Mouse (Mus musculus): ENCODE results near the gene Slc8b1. TPM values are rescaled to one million over a fixed set of nuclear protein-coding genes. Genes with fewer than 3 reads are reported as not detected.
"Not testable (repeated sequence)": the region's sequence is repeated elsewhere in the genome, so short reads cannot be mapped to it uniquely, and the experiment has no call there.

Gene Slc8b1
- polyA plus RNA-seq, 1 experiment: 19.6 TPM

DNA sequence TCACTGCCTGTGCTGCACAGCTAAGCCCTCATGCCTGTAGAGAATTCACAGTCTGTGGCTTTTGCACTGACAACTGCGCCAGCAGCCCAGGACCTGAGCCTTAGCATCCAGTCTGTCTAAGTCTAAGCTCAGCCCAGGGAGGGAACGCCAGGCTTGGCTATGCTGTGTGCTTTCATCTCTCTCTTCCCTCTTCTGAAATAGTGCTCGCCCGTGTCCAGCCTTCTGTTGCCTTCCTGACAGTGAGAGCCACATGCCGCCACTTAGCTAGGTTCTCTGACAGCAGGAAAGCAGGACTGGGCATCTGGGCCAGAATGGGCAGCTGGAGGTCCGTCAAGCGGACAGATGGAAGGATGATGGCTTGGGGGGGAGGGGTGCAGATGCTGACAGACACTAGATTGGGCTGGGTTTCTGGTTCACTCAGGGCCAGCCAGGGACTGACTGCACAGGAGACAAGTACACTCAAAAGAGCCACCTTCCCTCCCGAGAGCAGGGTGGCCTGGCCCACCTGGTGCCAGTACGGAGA, 17.0 kb upstream of the Slc8b1 start:
- H3K36me3 ChIP-seq (ENCODE audit: control insufficient read depth, insufficient read depth): no peaks in the 10 kb centered on the region
- H3K27me3 ChIP-seq (ENCODE audit: control insufficient read depth, insufficient read depth, insufficient read length): no peaks in the 10 kb centered on the region
- H3K79me2 ChIP-seq (ENCODE audit: control insufficient read depth, insufficient read depth): no peaks in the 10 kb centered on the region
- H3ac ChIP-seq (ENCODE audit: control insufficient read depth, insufficient read length): no peak overlapping the region
- no peak for TF ChIP-seq E2F4 (IDR thresholded peaks at IDR 0.05; ENCODE audit: insufficient read depth)
- TF ChIP-seq MYOG (IDR thresholded peaks at IDR 0.05; ENCODE audit: control insufficient read depth in 1 of 3, insufficient read depth in 1 of 3, insufficient read length in 2 of 3, low read depth in 2 of 3): no peak
- H3K4me2 ChIP-seq (ENCODE audit: low read depth): no peak overlapping the region
- H3K4me3 ChIP-seq: no peak overlapping the region

DNA sequence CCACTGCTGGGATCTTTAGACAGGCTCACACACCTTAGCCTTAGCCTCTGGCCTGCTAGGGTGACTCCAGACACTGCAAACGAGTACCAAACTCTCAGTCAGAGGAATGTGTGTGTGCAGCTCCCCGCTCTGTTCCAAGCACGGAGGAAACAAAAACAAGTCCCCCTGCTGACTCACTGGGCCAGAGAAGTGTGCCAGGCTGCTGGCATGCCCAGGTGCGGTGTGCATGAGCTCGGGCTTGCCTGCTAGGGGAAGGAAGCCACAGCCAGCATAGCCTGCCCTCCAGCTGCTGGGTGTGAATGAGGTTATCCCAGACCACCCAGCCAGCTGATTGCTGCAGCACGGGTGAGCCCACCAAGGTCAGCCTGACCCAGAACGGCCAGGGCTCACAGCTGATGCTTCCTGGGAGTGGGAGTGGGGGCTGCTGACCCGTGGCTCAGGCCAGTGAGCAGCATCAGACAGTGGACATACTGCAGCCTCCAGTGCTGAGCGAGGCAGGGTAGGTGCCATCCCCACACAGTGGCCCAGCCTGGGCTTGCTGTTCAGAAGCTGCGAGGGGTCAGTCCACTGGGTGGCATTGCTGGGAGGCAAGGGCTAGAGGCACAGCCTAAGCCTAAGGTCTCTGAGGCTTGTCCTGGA, 15.8 kb upstream of the Slc8b1 start:
- no peak for TF ChIP-seq TCF3 (IDR thresholded peaks at IDR 0.05; ENCODE audit: insufficient read length, low read depth)
- TF ChIP-seq MYOG (IDR thresholded peaks at IDR 0.05; ENCODE audit: control insufficient read depth in 1 of 3, insufficient read depth in 1 of 3, insufficient read length in 2 of 3, low read depth in 2 of 3): peak in 2 of 3 experiments; percentile 4 to 35
- no peak overlapping the region for H3K4me2 ChIP-seq (ENCODE audit: low read depth)
- peaks cover 8% of the 10 kb centered on the region for H3K79me2 ChIP-seq (ENCODE audit: control insufficient read depth, insufficient read depth)
- no peaks in the 10 kb centered on the region for H3K36me3 ChIP-seq (ENCODE audit: control insufficient read depth, insufficient read depth)
- no peaks in the 10 kb centered on the region for H3K27me3 ChIP-seq (ENCODE audit: control insufficient read depth, insufficient read depth, insufficient read length)
- no peak overlapping the region for H3ac ChIP-seq (ENCODE audit: control insufficient read depth, insufficient read length)
- H3K4me3 ChIP-seq: no peak overlapping the region

DNA sequence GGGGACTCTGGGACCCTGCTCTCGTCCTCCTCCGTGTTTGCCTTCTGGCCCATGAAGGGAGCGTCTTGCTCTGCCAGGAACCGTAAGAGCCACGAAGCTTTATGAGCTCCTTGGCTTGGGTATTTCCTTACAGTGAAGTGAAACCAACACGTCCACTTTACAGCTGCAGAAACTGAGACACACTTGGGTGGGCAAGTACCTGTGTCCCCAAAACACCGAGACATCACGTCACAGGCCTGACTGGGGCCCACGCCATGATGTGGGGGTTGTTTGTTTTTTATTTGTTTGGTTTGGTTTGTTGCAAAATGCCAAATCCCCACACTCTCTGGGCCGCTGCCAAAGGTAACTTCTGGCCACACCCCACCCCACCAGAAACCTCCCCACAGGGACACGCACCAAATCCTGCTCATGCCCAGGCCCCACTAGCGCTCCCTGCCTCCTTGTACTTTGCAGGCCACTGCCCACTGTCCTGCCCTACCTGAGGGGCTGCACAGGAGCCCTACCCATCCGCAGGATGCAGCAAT, 15.2 kb upstream of the Slc8b1 start:
- TF ChIP-seq POLR2A (IDR thresholded peaks at IDR 0.05; ENCODE audit: insufficient read length, low read depth): no peak
- TF ChIP-seq POLR2AphosphoS2 (IDR thresholded peaks at IDR 0.05; ENCODE audit: insufficient read length, low read depth): no peak
- TF ChIP-seq REST (IDR thresholded peaks at IDR 0.05; ENCODE audit: insufficient read depth, insufficient read length): no peak
- no peak for TF ChIP-seq E2F4 (IDR thresholded peaks at IDR 0.05; ENCODE audit: insufficient read depth)
- no peak for TF ChIP-seq MYOD1 (IDR thresholded peaks at IDR 0.05; ENCODE audit: control insufficient read depth in 1 of 3, insufficient read length in 2 of 3, low read depth in 2 of 3)
- TF ChIP-seq USF1 (IDR thresholded peaks at IDR 0.05; ENCODE audit: low read depth): no peak
- TF ChIP-seq TCF12 (IDR thresholded peaks at IDR 0.05; ENCODE audit: insufficient read depth, poor library complexity, severe bottlenecking): no peak
- TF ChIP-seq SRF (IDR thresholded peaks at IDR 0.05; ENCODE audit: control insufficient read depth, insufficient read length, low read depth): no peak
- TF ChIP-seq MYOG (IDR thresholded peaks at IDR 0.05; ENCODE audit: control insufficient read depth in 1 of 3, insufficient read depth in 1 of 3, insufficient read length in 2 of 3, low read depth in 2 of 3): no peak
- TF ChIP-seq MAX (IDR thresholded peaks at IDR 0.05; ENCODE audit: low read depth): no peak
- TF ChIP-seq TCF3 (IDR thresholded peaks at IDR 0.05; ENCODE audit: insufficient read length, low read depth): no peak
- no peak for TF ChIP-seq CEBPB (IDR thresholded peaks at IDR 0.05; ENCODE audit: insufficient read depth, poor library complexity, severe bottlenecking)
- Histone ChIP-seq H3K4me3 (no peak overlapping the region), H3K27me3 (ENCODE audit: control insufficient read depth, insufficient read depth, insufficient read length) (no peaks in the 10 kb centered on the region), H3K4me2 (ENCODE audit: low read depth) (no peak overlapping the region), H3K79me2 (ENCODE audit: control insufficient read depth, insufficient read depth) (peaks cover 14% of the 10 kb centered on the region), H3K36me3 (ENCODE audit: control insufficient read depth, insufficient read depth) (no peaks in the 10 kb centered on the region), H3ac (ENCODE audit: control insufficient read depth, insufficient read length) (no peak overlapping the region)

DNA sequence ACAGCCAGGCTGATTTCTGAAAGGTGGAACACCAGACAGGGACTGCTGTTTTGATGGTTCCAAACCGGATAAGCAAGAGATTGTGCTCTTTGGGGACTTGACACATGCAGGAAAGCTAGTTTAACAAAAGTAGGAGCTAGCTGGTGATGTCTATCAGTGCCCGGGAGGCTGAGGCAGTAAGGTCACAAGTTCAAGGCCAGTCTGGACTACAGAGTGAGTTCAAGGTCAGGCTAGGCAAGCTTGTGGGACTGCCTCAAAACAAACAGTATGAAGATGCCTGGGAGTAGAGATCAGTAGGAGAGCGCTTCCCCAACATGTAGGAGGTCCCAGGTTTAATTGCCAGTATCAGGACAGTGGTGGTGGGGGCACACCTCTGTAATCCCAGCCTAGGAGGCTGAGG, 13.9 kb upstream of the Slc8b1 start:
- no peak overlapping the region for H3K4me3 ChIP-seq
- peaks cover 19% of the 10 kb centered on the region for H3K79me2 ChIP-seq (ENCODE audit: control insufficient read depth, insufficient read depth)
- H3K27me3 ChIP-seq (ENCODE audit: control insufficient read depth, insufficient read depth, insufficient read length): no peaks in the 10 kb centered on the region
- H3K36me3 ChIP-seq (ENCODE audit: control insufficient read depth, insufficient read depth): no peaks in the 10 kb centered on the region
- no peak overlapping the region for H3K4me2 ChIP-seq (ENCODE audit: low read depth)
- TF ChIP-seq TCF3 (IDR thresholded peaks at IDR 0.05; ENCODE audit: insufficient read length, low read depth) (no peak), MAX (IDR thresholded peaks at IDR 0.05; ENCODE audit: low read depth) (no peak), REST (IDR thresholded peaks at IDR 0.05; ENCODE audit: insufficient read depth, insufficient read length) (no peak), CEBPB (IDR thresholded peaks at IDR 0.05; ENCODE audit: insufficient read depth, poor library complexity, severe bottlenecking) (no peak), E2F4 (IDR thresholded peaks at IDR 0.05; ENCODE audit: insufficient read depth) (no peak), MYOG (IDR thresholded peaks at IDR 0.05; ENCODE audit: control insufficient read depth in 1 of 3, insufficient read depth in 1 of 3, insufficient read length in 2 of 3, low read depth in 2 of 3) (no peak), SRF (IDR thresholded peaks at IDR 0.05; ENCODE audit: control insufficient read depth, insufficient read length, low read depth) (no peak), USF1 (IDR thresholded peaks at IDR 0.05; ENCODE audit: low read depth) (no peak), POLR2AphosphoS2 (IDR thresholded peaks at IDR 0.05; ENCODE audit: insufficient read length, low read depth) (no peak), POLR2A (IDR thresholded peaks at IDR 0.05; ENCODE audit: insufficient read length, low read depth) (no peak), TCF12 (IDR thresholded peaks at IDR 0.05; ENCODE audit: insufficient read depth, poor library complexity, severe bottlenecking) (no peak), MYOD1 (IDR thresholded peaks at IDR 0.05; ENCODE audit: control insufficient read depth in 1 of 3, insufficient read length in 2 of 3, low read depth in 2 of 3) (no peak)
- no peak overlapping the region for H3ac ChIP-seq (ENCODE audit: control insufficient read depth, insufficient read length)

DNA sequence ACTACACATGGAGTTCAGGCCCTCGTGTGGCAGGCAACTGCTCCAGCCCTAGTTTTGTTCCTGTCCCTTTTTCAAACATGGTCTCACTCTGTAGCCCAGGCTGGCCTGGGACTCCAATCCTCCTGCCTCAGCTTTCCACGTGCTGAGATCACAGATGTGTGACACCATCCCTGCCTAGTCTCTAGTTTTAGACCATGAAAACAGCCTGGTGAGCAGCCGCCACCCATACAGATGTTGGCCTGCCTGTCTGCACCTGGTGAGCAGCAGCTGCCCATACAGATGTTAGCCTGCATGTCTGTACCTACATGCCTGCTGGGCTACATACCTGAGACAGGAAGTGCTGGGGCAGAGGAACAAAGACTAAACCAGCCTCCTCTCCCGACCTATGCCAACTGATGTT, 11.8 kb upstream of the Slc8b1 start:
- no peak overlapping the region for H3ac ChIP-seq (ENCODE audit: control insufficient read depth, insufficient read length)
- no peak for TF ChIP-seq POLR2AphosphoS2 (IDR thresholded peaks at IDR 0.05; ENCODE audit: insufficient read length, low read depth)
- no peak for TF ChIP-seq USF1 (IDR thresholded peaks at IDR 0.05; ENCODE audit: low read depth)
- no peak for TF ChIP-seq TCF12 (IDR thresholded peaks at IDR 0.05; ENCODE audit: insufficient read depth, poor library complexity, severe bottlenecking)
- TF ChIP-seq SRF (IDR thresholded peaks at IDR 0.05; ENCODE audit: control insufficient read depth, insufficient read length, low read depth): no peak
- no peaks in the 10 kb centered on the region for H3K27me3 ChIP-seq (ENCODE audit: control insufficient read depth, insufficient read depth, insufficient read length)
- H3K79me2 ChIP-seq (ENCODE audit: control insufficient read depth, insufficient read depth): peaks cover 19% of the 10 kb centered on the region
- H3K36me3 ChIP-seq (ENCODE audit: control insufficient read depth, insufficient read depth): no peaks in the 10 kb centered on the region
- no peak overlapping the region for H3K4me2 ChIP-seq (ENCODE audit: low read depth)
- no peak overlapping the region for H3K4me3 ChIP-seq

DNA sequence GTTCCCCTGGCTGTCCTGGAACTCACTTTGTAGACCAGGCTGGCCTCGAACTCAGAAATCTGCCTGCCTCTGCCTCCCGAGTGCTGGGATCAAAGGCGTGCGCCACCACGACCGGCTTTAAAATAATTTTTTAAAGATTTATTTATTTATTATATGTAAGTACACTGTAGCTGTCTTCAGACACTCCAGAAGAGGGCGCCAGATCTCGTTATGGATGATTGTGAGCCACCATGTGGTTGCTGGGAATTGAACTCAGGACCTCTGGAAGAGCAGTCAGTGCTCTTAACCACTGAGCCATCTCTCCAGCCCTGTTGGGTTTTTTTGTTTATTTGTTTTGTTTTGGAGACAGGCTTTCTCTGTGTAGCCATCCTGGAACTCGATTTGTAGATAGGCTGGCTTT, 10.4 kb upstream of the Slc8b1 start:
- H3ac ChIP-seq (ENCODE audit: control insufficient read depth, insufficient read length): not testable (repeated sequence)

More for the DNA sequence above, 10.4 kb upstream of the Slc8b1 start:
- H3K79me2 ChIP-seq (ENCODE audit: control insufficient read depth, insufficient read depth): peaks cover 19% of the 10 kb centered on the region
- H3K4me2 ChIP-seq (ENCODE audit: low read depth); H3K36me3 ChIP-seq (ENCODE audit: control insufficient read depth, insufficient read depth); H3K27me3 ChIP-seq (ENCODE audit: control insufficient read depth, insufficient read depth, insufficient read length); H3K4me3 ChIP-seq: not testable (repeated sequence)
